Mouse (Mus musculus): ENCODE measurements around the gene Pcgf2. TPM values are rescaled to one million over a fixed set of nuclear protein-coding genes. Genes with fewer than 3 reads are reported as not detected.

Pcgf2 gene
- polyA plus RNA-seq (2012): 40.8 and 63.4 TPM in 2 replicates

GRCm38 (mm10) chr11:97700003-97700745 is at the start of gene Pcgf2:
Gene Pcgf2 (minus strand): TSS chr11:97700497.

GRCm38 (mm10) chr11:97744063-97744717 is 43.9 kb upstream of the Pcgf2 start, which contains the start of gene Pip4k2b:
Gene Pip4k2b (minus strand): TSS chr11:97744704.

GRCm38 (mm10) chr11:97703039-97703826 is 2.9 kb upstream of the Pcgf2 start, which contains the start of gene Psmb3:
Gene Psmb3 (plus strand): TSS chr11:97703399.

GRCm38 (mm10) chr11:97685613-97686321 is 14.5 kb downstream of the Pcgf2 start, which contains the start of gene Cisd3:
Gene Cisd3 (plus strand): TSS chr11:97685826.

GRCm38 (mm10) chr11:97662893-97663527 is 37.3 kb downstream of the Pcgf2 start, which contains the start of gene Mllt6:
Gene Mllt6 (plus strand): TSS chr11:97663414.

Other genes starting within 250 kb of the Pcgf2 start
- not detected in 2 replicates for gene 4933428G20Rik, start 200.2 kb downstream of the Pcgf2 start, polyA plus RNA-seq (2012)
- 0.06 and 0.08 TPM in 2 replicates for gene Srcin1, start 124.3 kb downstream of the Pcgf2 start, polyA plus RNA-seq (2012)
- gene Epop, start 70.8 kb downstream of the Pcgf2 start, polyA plus RNA-seq (2012): 70.9 and 85.9 TPM in 2 replicates
- 23.3 and 35.3 TPM in 2 replicates for gene Mllt6, start 37.1 kb downstream of the Pcgf2 start, polyA plus RNA-seq (2012)
- gene Cisd3, start 14.7 kb downstream of the Pcgf2 start, polyA plus RNA-seq (2012): 3.0 and 3.4 TPM in 2 replicates
- 44.8 and 47.2 TPM in 2 replicates for gene Psmb3, start 2.9 kb upstream of the Pcgf2 start, polyA plus RNA-seq (2012)
- gene Pip4k2b, start 44.2 kb upstream of the Pcgf2 start, polyA plus RNA-seq (2012): 28.9 TPM in 2 replicates
- gene Cwc25, start 66.1 kb upstream of the Pcgf2 start, polyA plus RNA-seq (2012): 15.8 and 22.4 TPM in 2 replicates
- not detected in 2 replicates for gene 1700001P01Rik, start 75.4 kb upstream of the Pcgf2 start, polyA plus RNA-seq (2012)
- 286 and 333 TPM in 2 replicates for gene Rpl23, start 81.9 kb upstream of the Pcgf2 start, polyA plus RNA-seq (2012)
- gene Lasp1, start 98.5 kb upstream of the Pcgf2 start, polyA plus RNA-seq (2012): 99.3 and 122 TPM in 2 replicates
- 0.35 and 0.42 TPM in 2 replicates for gene B230217C12Rik, start 140.3 kb upstream of the Pcgf2 start, polyA plus RNA-seq (2012)
- gene Fbxo47, start 183.7 kb upstream of the Pcgf2 start, polyA plus RNA-seq (2012): not detected in 2 replicates

All from megakaryocyte-erythroid progenitor cell, adult 5 weeks (primary cell).